Mouse (Mus musculus) C2C12 (cell line): ENCODE results near the gene Tmem198.

Experiments used
- CEBPB ChIP-seq: IDR thresholded peaks from one replicate; pipeline ENCODE4 v1.6.1; 2011; ENCODE audit warnings: low read depth, mild to moderate bottlenecking, control low read depth, moderate library complexity
- CTCF ChIP-seq: IDR thresholded peaks from one replicate; pipeline ENCODE4 v1.5.1; 2011; ENCODE audit not compliant: control insufficient read depth, insufficient read depth, insufficient read length
- MYOD1 ChIP-seq: IDR thresholded peaks from one replicate; pipeline ENCODE4 v1.6.1; 2011; ENCODE audit warnings: low read depth; ENCODE audit not compliant: control insufficient read depth, insufficient read length

- TF ChIP-seq CTCF (no peak), MYOD1 (no peak), CEBPB (no peak)
Observed at GRCm38 (mm10) chr1:75476441-75476840, 2.9 kb upstream of the Tmem198 start.
